Mouse (Mus musculus) CH12.LX (cell line): ENCODE data around the gene Polr1d. TPM values are rescaled to one million over a fixed set of nuclear protein-coding genes. Genes with fewer than 3 reads are reported as not detected.

ENCODE experiments used
- DNase-seq: peaks from one replicate; pipeline ENCODE4 v3.0.0-alpha.2; 2013; ENCODE audit errors: extremely low read depth
- H3K27ac ChIP-seq: 2 replicates; pipeline ENCODE4 v1.5.1; 2012; ENCODE audit warnings: low read depth, mild to moderate bottlenecking, control low read depth, moderate library complexity; ENCODE audit not compliant: insufficient read depth
- H3K27me3 ChIP-seq: replicated peaks from 2 replicates; pipeline ENCODE3; 2012; ENCODE audit warnings: inconsistent platforms
- H3K36me3 ChIP-seq, 2 experiments: replicated peaks in 1 of 2; 2 replicates each; pipeline versions ENCODE3 to v1.6.1; 2012; ENCODE audit warnings: inconsistent platforms in 1 of 2, low read length in 1 of 2, mild to moderate bottlenecking in 1 of 2, mixed read lengths in 1 of 2, moderate library complexity in 1 of 2; ENCODE audit not compliant: control insufficient read depth in 1 of 2, insufficient read depth in 1 of 2
- H3K4me1 ChIP-seq, 2 experiments: 2 replicates each; pipeline ENCODE4 v1.6.1; 2012; ENCODE audit warnings: inconsistent platforms in 1 of 2, moderate library complexity in 1 of 2; ENCODE audit not compliant: insufficient read depth in 2 of 2, control insufficient read depth in 1 of 2
- H3K4me2 ChIP-seq: 2 replicates; pipeline ENCODE4 v1.6.1; 2012; ENCODE audit warnings: low read depth, mild to moderate bottlenecking, control low read depth; ENCODE audit not compliant: poor library complexity, insufficient read depth, severe bottlenecking
- H3K4me3 ChIP-seq, 3 experiments: fragments of 150-350 bp in 1 of 3; sonication (generic) in 1 of 3; replicated peaks in 1 of 3; 2 replicates each; pipeline versions ENCODE3 to v1.5.1; 2011 to 2012; ENCODE audit warnings: low read depth in 2 of 3, low read length in 2 of 3, mild to moderate bottlenecking in 2 of 3, moderate library complexity in 2 of 3, control low read depth in 1 of 3, improper control_type of control experiment in 1 of 3, inconsistent platforms in 1 of 3, mixed read lengths in 1 of 3; ENCODE audit not compliant: poor library complexity in 1 of 3
- H3K79me2 ChIP-seq: replicated peaks from 2 replicates; pipeline ENCODE4 v1.6.1; 2012; ENCODE audit warnings: mild to moderate bottlenecking, moderate library complexity; ENCODE audit not compliant: control insufficient read depth, poor library complexity, insufficient read depth, severe bottlenecking; ENCODE audit errors: extremely low read depth
- H3K9ac ChIP-seq: 2 replicates; pipeline ENCODE4 v1.6.1; 2012; ENCODE audit warnings: low read depth, mild to moderate bottlenecking, control low read depth, moderate library complexity; ENCODE audit not compliant: insufficient read depth
- H3K9me3 ChIP-seq: replicated peaks from 2 replicates; pipeline ENCODE3; 2012; ENCODE audit warnings: low read length, inconsistent platforms, mixed read lengths
- BHLHE40 ChIP-seq: IDR thresholded peaks from 2 replicates; pipeline ENCODE4 v1.6.1; 2011; ENCODE audit warnings: mild to moderate bottlenecking, low read depth, low read length, improper control_type of control experiment
- CHD1 ChIP-seq: IDR thresholded peaks from 2 replicates; pipeline ENCODE4 v1.6.1; 2012; ENCODE audit warnings: low read depth, low read length, improper control_type of control experiment, inconsistent platforms
- CHD2 ChIP-seq: IDR thresholded peaks from 2 replicates; pipeline ENCODE4 v1.6.1; 2011; ENCODE audit warnings: low read length, improper control_type of control experiment
- ELF1 ChIP-seq: IDR thresholded peaks from 2 replicates; pipeline ENCODE4 v1.6.1; 2014; ENCODE audit warnings: low read depth, mild to moderate bottlenecking, inconsistent platforms, low read length, improper control_type of control experiment
- ETS1 ChIP-seq: conservative IDR thresholded peaks from 2 replicates; pipeline ENCODE4 v1.6.1; 2012; ENCODE audit warnings: low read depth, mild to moderate bottlenecking, inconsistent platforms, low read length, improper control_type of control experiment, moderate library complexity
- IRF4 ChIP-seq: IDR thresholded peaks from 2 replicates; pipeline ENCODE4 v1.6.1; 2014; ENCODE audit warnings: low read depth, mild to moderate bottlenecking, inconsistent platforms, low read length, improper control_type of control experiment
- JUN ChIP-seq: IDR thresholded peaks from 2 replicates; pipeline ENCODE4 v1.6.1; 2011; ENCODE audit warnings: low read depth, mild to moderate bottlenecking, low read length, improper control_type of control experiment, moderate library complexity; ENCODE audit not compliant: insufficient read depth
- MAFK ChIP-seq: IDR thresholded peaks from 2 replicates; pipeline ENCODE4 v1.6.1; 2011; ENCODE audit warnings: low read length, improper control_type of control experiment; ENCODE audit not compliant: insufficient replicate concordance
- MAX ChIP-seq: IDR thresholded peaks from 2 replicates; pipeline ENCODE4 v1.6.1; 2011; ENCODE audit warnings: low read length, improper control_type of control experiment
- MAZ ChIP-seq: IDR thresholded peaks from 2 replicates; pipeline ENCODE4 v1.6.1; 2012; ENCODE audit warnings: low read depth, mild to moderate bottlenecking, inconsistent platforms, low read length, improper control_type of control experiment, moderate library complexity
- MXI1 ChIP-seq: IDR thresholded peaks from 2 replicates; pipeline ENCODE4 v1.6.1; 2011; ENCODE audit warnings: mild to moderate bottlenecking, low read depth, low read length, improper control_type of control experiment
- NRF1 ChIP-seq: IDR thresholded peaks from 2 replicates; pipeline ENCODE4 v1.6.1; 2014; ENCODE audit warnings: low read depth, mild to moderate bottlenecking, inconsistent platforms, low read length, improper control_type of control experiment, moderate library complexity
- POLR2A ChIP-seq: IDR thresholded peaks from 2 replicates; pipeline ENCODE4 v1.6.1; 2011; ENCODE audit warnings: low read depth, mild to moderate bottlenecking, improper control_type of control experiment, low read length
- RCOR1 ChIP-seq: conservative IDR thresholded peaks from 2 replicates; pipeline ENCODE4 v1.6.1; 2012; ENCODE audit warnings: low read depth, mild to moderate bottlenecking, inconsistent platforms, low read length, improper control_type of control experiment
- SIN3A ChIP-seq: IDR thresholded peaks from 2 replicates; pipeline ENCODE4 v1.6.1; 2012; ENCODE audit warnings: low read length, improper control_type of control experiment, inconsistent platforms
- TBP ChIP-seq: conservative IDR thresholded peaks from 2 replicates; pipeline ENCODE4 v1.6.1; 2011; ENCODE audit warnings: low read depth, low read length, improper control_type of control experiment
- TCF12 ChIP-seq: IDR thresholded peaks from 2 replicates; pipeline ENCODE4 v1.6.1; 2014; ENCODE audit warnings: low read depth, mild to moderate bottlenecking, inconsistent platforms, low read length, improper control_type of control experiment
- UBTF ChIP-seq: IDR thresholded peaks from 2 replicates; pipeline ENCODE4 v1.6.1; 2012; ENCODE audit warnings: low read depth, mild to moderate bottlenecking, inconsistent platforms, low read length, improper control_type of control experiment, moderate library complexity
- dilution Hi-C: fragments of 300-500 bp; cut with MboI; formaldehyde crosslinking; loops from 2 replicates; pipeline ENCODE4 v1.14.3; 2020; ENCODE audit warnings: low sequenced_read_pairs; ENCODE audit not compliant: extremely low pct_unique_long_range_greater_than_20kb, extremely low pct_ligation_motif_present
- in situ Hi-C: fragments of 300-500 bp; cut with MboI; formaldehyde crosslinking; loops from 3 replicates; pipeline ENCODE4 v1.14.3; 2019; ENCODE audit warnings: low sequenced_read_pairs, low pct_ligation_motif_present, low pct_unique_long_range_greater_than_20kb, mixed read lengths
- polyA plus RNA-seq: library from polyadenylated mRNA; unstranded; fragments of >175 nt; gene quantifications from 2 replicates; pipeline ENCODE4 v1.2.1, GENCODE M21; 2012; ENCODE audit warnings: low read depth; ENCODE audit not compliant: insufficient read length
- total RNA-seq, 2 experiments: library from RNA; depleted of rRNA; stranded (reverse); fragments of 300-350 nt in 1 of 2; fragments of >200 nt in 1 of 2; gene quantifications; 2 replicates each; pipeline ENCODE4 v1.2.3; 2012 to 2014

The Polr1d gene
- total and polyA plus RNA-seq, 3 experiments = 293 to 354 (median 300) TPM

GRCm38 (mm10) chr5:147050816-147051499 is 25.9 kb upstream of the Polr1d start:
- Histone ChIP-seq H3K9ac (peak overlapping the region; percentile 71), H3K4me3 (peak overlapping the region; percentile 49 to 57 (median 52)), H3K27ac (peak overlapping the region; percentile 95), H3K27me3 (no peaks in the 10 kb centered on the region), H3K4me2 (peak overlapping the region; percentile 82), H3K9me3 (no peaks in the 10 kb centered on the region), H3K36me3 (peaks cover 3 to 27% of the 10 kb centered on the region in 2 experiments), H3K4me1 (peaks cover 11 to 68% of the 10 kb centered on the region in 2 experiments; a peak in 3 of 4 replicates)
- in situ Hi-C loops (no loop called here), dilution Hi-C loops (no loop called here)
- no peak for DNase-seq
- TF ChIP-seq CHD1 (peak; percentile 72; the same call in 1 of the 2 replicates), NRF1 (no peak), ETS1 (peak; percentile 55), MXI1 (no peak), MAX (no peak), JUN (no peak), SIN3A (0 out of 2 replicates have a peak, but pooled peaks have one; percentile 26), CHD2 (peak; percentile 29), MAZ (0 out of 2 replicates have a peak, but pooled peaks have one; percentile 8), MAFK (no peak), BHLHE40 (no peak; the same call in 1 of the 2 replicates), ELF1 (peak; percentile 16; the same call in 1 of the 2 replicates), IRF4 (peak; percentile 51; the same call in 1 of the 2 replicates), TCF12 (0 out of 2 replicates have a peak, but pooled peaks have one; percentile 4), RCOR1 (no peak), UBTF (no peak), POLR2A (peak; percentile 11; the same call in 1 of the 2 replicates), TBP (0 out of 2 replicates have a peak, but pooled peaks have one; percentile 26)
- TF ChIP-seq, all 38 proteins: peak for 10
- peaks cover 79% of the 10 kb centered on the region for H3K79me2 ChIP-seq
